Mouse (Mus musculus): ENCODE measurements around the gene Kcns1. TPM values are rescaled to one million over a fixed set of nuclear protein-coding genes. Genes with fewer than 3 reads are reported as not detected.

Gene Kcns1
- polyA plus RNA-seq, 1 experiment from 2014 or later, result 0.49 TPM

GRCm38 (mm10) chr2:164142021-164142420 lies 28.9 kb downstream of the Kcns1 start:
- Histone ChIP-seq H3K27me3 (no peaks in the 10 kb centered on the region), H3K36me3 (peaks cover 6% of the 10 kb centered on the region; the same call in 1 of the 2 replicates), H3K4me2 (replicated peaks) (0 out of 2 replicates have a peak overlapping the region, but pooled peaks have one; percentile 2), H3K4me3 (no peak overlapping the region), H3K4me1 (peaks cover 25% of the 10 kb centered on the region), H3K9me3 (no peaks in the 10 kb centered on the region), H3K9ac (no peak overlapping the region), H3K27ac (peak overlapping the region; percentile 89)
- 30% methylated on average over 10 of the region's 10 CpGs for WGBS
- ATAC-seq (ENCODE audit: insufficient number of reproducible peaks, insufficient read depth, low FRiP score, low TSS enrichment), result 0 out of 2 replicates have a peak, but pooled peaks have one; percentile 52

- no peak overlapping the region for H3K4me2 ChIP-seq (replicated peaks)
- peak overlapping the region; percentile 67; the same call in 1 of the 2 replicates for H3K27ac ChIP-seq
- peaks cover 6% of the 10 kb centered on the region; the same call in 1 of the 2 replicates for H3K36me3 ChIP-seq
- 62% methylated on average over 6 of the region's 6 CpGs for WGBS
- peaks cover 25% of the 10 kb centered on the region for H3K4me1 ChIP-seq
- no peaks in the 10 kb centered on the region for H3K9me3 ChIP-seq
- no peak overlapping the region for H3K4me3 ChIP-seq
- ATAC-seq (ENCODE audit: insufficient number of reproducible peaks, insufficient read depth, low FRiP score, low TSS enrichment), result no peak
- no peaks in the 10 kb centered on the region for H3K27me3 ChIP-seq
- no peak overlapping the region for H3K9ac ChIP-seq
These were observed 33.2 kb downstream of the Kcns1 start for GRCm38 (mm10) chr2:164137754-164138153.

DNA sequence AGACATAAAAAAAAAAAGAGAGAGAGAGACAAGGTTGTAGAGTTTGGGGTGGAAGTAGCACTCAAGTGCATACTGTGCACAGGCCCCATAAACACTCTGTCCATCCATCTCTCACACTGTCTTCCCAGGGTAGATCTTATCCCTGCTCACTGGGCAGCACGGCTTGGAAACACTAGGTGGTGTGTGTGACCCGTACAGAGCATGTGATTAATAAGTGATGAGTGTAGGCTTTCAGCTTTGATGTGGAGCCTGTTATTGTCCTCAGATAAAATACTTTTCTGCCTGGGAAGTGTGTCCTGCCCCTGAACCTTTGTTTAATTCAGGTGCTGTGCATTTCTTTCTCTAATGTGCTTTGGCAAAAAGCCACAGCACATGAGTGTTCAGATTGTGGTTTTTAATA lies 34.5 kb downstream of the Kcns1 start:
- peaks cover 13% of the 10 kb centered on the region; the same call in 1 of the 2 replicates for H3K4me1 ChIP-seq
- ATAC-seq (ENCODE audit: insufficient number of reproducible peaks, insufficient read depth, low FRiP score, low TSS enrichment), result no peak
- H3K4me2 ChIP-seq (replicated peaks), result no peak overlapping the region
- H3K27ac ChIP-seq, result no peak overlapping the region
- WGBS, result 54% methylated on average over 2 of the region's 2 CpGs
- H3K36me3 ChIP-seq, result peaks cover 9% of the 10 kb centered on the region; the same call in 1 of the 2 replicates
- H3K9ac ChIP-seq, result no peak overlapping the region
- no peaks in the 10 kb centered on the region for H3K9me3 ChIP-seq
- H3K4me3 ChIP-seq, result no peak overlapping the region
- no peaks in the 10 kb centered on the region for H3K27me3 ChIP-seq

GRCm38 (mm10) chr2:164135367-164135766 lies 35.5 kb downstream of the Kcns1 start:
- no peak for ATAC-seq (ENCODE audit: insufficient number of reproducible peaks, insufficient read depth, low FRiP score, low TSS enrichment)

GRCm38 (mm10) chr2:164134563-164134962 lies 36.4 kb downstream of the Kcns1 start:
- Histone ChIP-seq H3K4me1 (peaks cover 13% of the 10 kb centered on the region; the same call in 1 of the 2 replicates), H3K4me3 (no peak overlapping the region), H3K27ac (no peak overlapping the region), H3K27me3 (no peaks in the 10 kb centered on the region), H3K36me3 (peaks cover 4% of the 10 kb centered on the region; the same call in 1 of the 2 replicates), H3K4me2 (replicated peaks) (no peak overlapping the region), H3K9ac (no peak overlapping the region), H3K9me3 (no peaks in the 10 kb centered on the region)
- no peak for ATAC-seq (ENCODE audit: insufficient number of reproducible peaks, insufficient read depth, low FRiP score, low TSS enrichment)
- WGBS, result 67% methylated on average over 6 of the region's 6 CpGs

More at GRCm38 (mm10) chr2:164135367-164135766, 35.5 kb downstream of the Kcns1 start:
- whole genome bisulfite sequencing, result 73% methylated on average over 1 of the region's 1 CpGs
- peaks cover 13% of the 10 kb centered on the region; the same call in 1 of the 2 replicates for H3K4me1 ChIP-seq
- no peak overlapping the region for H3K4me3 ChIP-seq
- H3K9me3 ChIP-seq, result no peaks in the 10 kb centered on the region
- H3K4me2 ChIP-seq (replicated peaks), result no peak overlapping the region
- H3K27ac ChIP-seq, result no peak overlapping the region
- no peak overlapping the region for H3K9ac ChIP-seq
- H3K36me3 ChIP-seq, result peaks cover 10% of the 10 kb centered on the region; the same call in 1 of the 2 replicates
- no peaks in the 10 kb centered on the region for H3K27me3 ChIP-seq

- Histone ChIP-seq H3K9me3 (no peaks in the 10 kb centered on the region), H3K4me3 (no peak overlapping the region), H3K9ac (no peak overlapping the region), H3K27me3 (no peaks in the 10 kb centered on the region), H3K27ac (no peak overlapping the region), H3K36me3 (peaks cover 4% of the 10 kb centered on the region; the same call in 1 of the 2 replicates), H3K4me1 (peaks cover 7% of the 10 kb centered on the region; the same call in 1 of the 2 replicates), H3K4me2 (replicated peaks) (no peak overlapping the region)
- no peak for ATAC-seq (ENCODE audit: insufficient number of reproducible peaks, insufficient read depth, low FRiP score, low TSS enrichment)
- 90% methylated on average over 1 of the region's 1 CpGs for WGBS
These were observed 39.3 kb downstream of the Kcns1 start for GRCm38 (mm10) chr2:164131586-164131985.

DNA sequence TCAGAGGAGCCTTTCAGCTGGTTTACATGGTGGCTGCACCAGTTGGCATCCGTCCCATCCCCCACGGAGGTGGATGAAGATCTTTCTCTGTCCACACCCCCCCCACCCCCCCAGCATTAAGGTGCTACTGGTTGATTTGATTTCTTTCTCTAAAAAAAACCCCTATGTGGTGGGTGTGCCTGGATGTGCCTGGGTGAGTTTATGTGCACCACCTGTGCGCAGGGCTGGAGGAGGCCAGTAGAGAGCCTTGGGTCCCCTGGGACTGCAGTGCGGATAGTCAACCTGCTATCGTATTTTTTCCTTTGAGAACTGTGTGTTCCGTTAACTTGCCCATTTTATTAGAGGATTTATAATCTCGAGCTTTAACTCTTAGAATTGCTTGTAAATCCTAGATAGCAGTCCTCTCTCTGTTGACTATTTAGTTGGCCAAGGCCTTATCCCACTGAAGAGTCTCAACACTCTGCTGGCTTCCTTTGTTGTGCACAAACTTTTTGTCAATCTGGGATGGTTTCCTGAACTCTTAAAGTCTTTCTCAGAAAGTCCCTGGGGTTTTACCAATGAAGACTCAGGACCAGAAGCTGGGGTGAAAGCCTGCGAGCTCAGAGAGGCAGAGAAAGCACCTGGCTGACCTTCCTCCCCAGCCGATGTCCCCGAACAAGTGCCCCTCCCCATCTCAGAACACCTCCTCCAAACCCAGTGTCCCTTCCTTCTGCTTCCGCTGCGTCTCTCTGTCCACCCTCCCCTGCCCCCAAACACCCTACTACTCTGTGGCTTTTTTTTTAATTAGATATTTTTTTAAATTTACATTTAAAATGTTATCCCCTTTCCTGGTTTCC lies 42.1 kb downstream of the Kcns1 start:
- Histone ChIP-seq H3K9ac (no peak overlapping the region), H3K36me3 (peaks cover 4% of the 10 kb centered on the region; the same call in 1 of the 2 replicates), H3K4me1 (no peaks in the 10 kb centered on the region), H3K9me3 (no peaks in the 10 kb centered on the region), H3K4me3 (no peak overlapping the region), H3K27ac (no peak overlapping the region), H3K4me2 (replicated peaks) (no peak overlapping the region), H3K27me3 (no peaks in the 10 kb centered on the region)
- ATAC-seq (ENCODE audit: insufficient number of reproducible peaks, insufficient read depth, low FRiP score, low TSS enrichment), result no peak
- WGBS, result 91% methylated on average over 12 of the region's 12 CpGs

DNA sequence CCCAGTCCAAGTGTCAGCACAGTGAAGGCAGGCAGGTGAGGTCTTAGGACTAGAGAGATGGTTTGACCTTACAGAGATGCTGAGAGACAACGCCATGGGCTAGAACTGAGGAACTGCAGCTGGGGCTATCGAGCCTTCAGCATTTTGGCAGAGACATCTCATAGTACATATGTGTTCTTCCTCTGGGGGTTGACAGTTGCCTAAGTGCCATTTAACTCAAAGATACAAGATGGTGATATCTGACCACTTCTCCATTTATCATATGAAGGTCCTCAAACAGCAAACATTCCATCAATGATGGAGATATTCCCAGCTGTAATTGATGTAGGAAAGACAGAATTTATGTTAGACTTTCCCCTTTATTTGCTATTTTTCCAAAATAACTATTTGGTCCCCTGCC lies 43.6 kb downstream of the Kcns1 start:
- H3K36me3 ChIP-seq, result peaks cover 4% of the 10 kb centered on the region; the same call in 1 of the 2 replicates
- no peak overlapping the region for H3K4me3 ChIP-seq
- no peaks in the 10 kb centered on the region for H3K4me1 ChIP-seq
- H3K4me2 ChIP-seq (replicated peaks), result no peak overlapping the region
- no peak for ATAC-seq (ENCODE audit: insufficient number of reproducible peaks, insufficient read depth, low FRiP score, low TSS enrichment)
- H3K27me3 ChIP-seq, result no peaks in the 10 kb centered on the region
- no peak overlapping the region for H3K27ac ChIP-seq
- no peaks in the 10 kb centered on the region for H3K9me3 ChIP-seq
- WGBS, result 94% methylated on average over 2 of the region's 2 CpGs
- no peak overlapping the region for H3K9ac ChIP-seq

DNA sequence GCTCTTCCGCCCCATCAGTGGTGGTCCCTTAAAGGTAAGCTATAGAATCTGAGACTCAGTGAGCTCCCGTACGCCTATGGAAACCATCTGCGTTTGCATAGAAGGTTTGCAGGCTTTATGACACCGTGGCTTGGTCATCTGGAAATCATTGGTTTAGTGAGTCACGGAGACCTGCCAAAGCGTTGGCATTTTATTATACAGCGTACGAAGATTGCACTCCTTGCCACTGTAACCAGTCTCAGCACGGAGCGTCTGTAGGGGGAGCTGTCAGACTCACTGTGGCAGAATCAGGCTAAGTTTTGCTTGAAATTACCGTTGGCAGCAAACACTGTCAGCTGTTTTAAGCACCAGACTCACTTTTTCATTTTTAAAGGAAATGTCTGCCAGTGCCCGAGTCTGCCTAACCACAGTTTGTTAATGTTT lies 44.4 kb downstream of the Kcns1 start:
- no peak overlapping the region for H3K4me2 ChIP-seq (replicated peaks)
- no peaks in the 10 kb centered on the region for H3K9me3 ChIP-seq
- ATAC-seq (ENCODE audit: insufficient number of reproducible peaks, insufficient read depth, low FRiP score, low TSS enrichment), result no peak
- 49% methylated on average over 13 of the region's 13 CpGs for WGBS
- no peaks in the 10 kb centered on the region for H3K4me1 ChIP-seq
- no peaks in the 10 kb centered on the region for H3K27me3 ChIP-seq
- H3K9ac ChIP-seq, result no peak overlapping the region
- H3K27ac ChIP-seq, result no peak overlapping the region
- H3K36me3 ChIP-seq, result peaks cover 5% of the 10 kb centered on the region; the same call in 1 of the 2 replicates
- H3K4me3 ChIP-seq, result no peak overlapping the region

DNA sequence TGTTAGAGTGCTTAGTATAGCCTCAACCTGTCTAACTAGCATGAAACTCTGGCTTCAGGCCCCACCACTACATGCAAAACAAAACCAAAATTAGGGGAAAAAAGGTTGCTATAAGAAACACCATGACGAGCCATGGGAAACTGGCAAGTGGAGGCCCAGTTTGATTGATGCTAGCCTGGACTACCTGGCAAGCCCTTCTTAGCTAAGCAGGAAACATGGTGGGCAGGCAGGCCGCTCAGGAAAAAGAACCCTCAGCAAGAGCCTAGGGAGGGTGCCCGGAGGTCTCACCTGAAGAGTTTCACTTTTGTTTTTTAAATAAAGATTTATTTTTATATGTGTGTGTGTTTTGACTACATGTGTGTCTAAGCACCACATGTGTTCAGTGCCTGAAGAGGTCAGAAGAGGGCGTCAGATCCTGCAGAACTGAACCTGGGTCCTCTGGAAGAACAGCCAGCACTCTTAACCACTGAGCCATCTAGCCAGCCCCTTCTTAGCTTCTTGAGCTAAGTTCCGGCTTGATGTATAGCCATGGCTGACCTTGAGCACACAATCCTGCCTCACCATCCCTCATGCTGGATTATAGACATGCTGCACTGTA lies 47.6 kb downstream of the Kcns1 start:
- Histone ChIP-seq H3K4me1 (no peaks in the 10 kb centered on the region), H3K27ac (no peak overlapping the region), H3K9me3 (no peaks in the 10 kb centered on the region), H3K27me3 (no peaks in the 10 kb centered on the region), H3K36me3 (peaks cover 26% of the 10 kb centered on the region), H3K4me2 (replicated peaks) (no peak overlapping the region), H3K4me3 (no peak overlapping the region), H3K9ac (no peak overlapping the region)
- ATAC-seq (ENCODE audit: insufficient number of reproducible peaks, insufficient read depth, low FRiP score, low TSS enrichment), result no peak
- 79% methylated on average over 5 of the region's 5 CpGs for WGBS

DNA sequence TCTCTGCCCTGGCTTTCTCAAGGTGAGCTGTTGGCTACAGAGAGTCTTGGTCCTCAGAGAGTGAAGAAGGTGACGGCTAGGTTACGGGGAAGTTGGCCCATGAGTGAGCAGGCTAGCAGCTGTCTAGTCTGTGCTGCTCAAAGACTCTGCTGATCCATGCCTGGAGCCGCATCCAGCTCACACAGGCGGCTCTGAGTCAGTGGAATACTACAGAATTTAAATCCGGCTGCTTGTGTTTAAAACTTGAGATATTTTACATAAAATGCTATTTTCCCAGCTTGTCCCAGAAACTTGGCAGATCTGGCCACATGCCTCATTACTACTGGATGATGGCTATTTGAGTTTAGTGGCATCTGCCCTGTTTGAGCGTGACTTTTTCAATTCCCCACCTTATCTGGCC lies 51.4 kb downstream of the Kcns1 start:
- Histone ChIP-seq H3K4me3 (no peak overlapping the region), H3K4me1 (no peaks in the 10 kb centered on the region), H3K9me3 (no peaks in the 10 kb centered on the region), H3K9ac (no peak overlapping the region), H3K4me2 (replicated peaks) (no peak overlapping the region), H3K27me3 (no peaks in the 10 kb centered on the region), H3K27ac (no peak overlapping the region), H3K36me3 (peaks cover 32% of the 10 kb centered on the region)
- 91% methylated on average over 6 of the region's 6 CpGs for WGBS
- no peak for ATAC-seq (ENCODE audit: insufficient number of reproducible peaks, insufficient read depth, low FRiP score, low TSS enrichment)

All from embryonic facial prominence, embryonic 12.5 days (tissue).